Mouse (Mus musculus) layer of hippocampus, adult 2 months (tissue): Measurements from ENCODE around the gene Cdc25a. TPM values are rescaled to one million over a fixed set of nuclear protein-coding genes. Genes with fewer than 3 reads are reported as not detected.
A peak's percentile ranks its signal among the peaks of the same experiment; 100 is the strongest.

ENCODE experiments used
- DNase-seq, 2 experiments: peaks; one replicate each; pipeline ENCODE4 v3.0.0; 2022; ENCODE audit warnings: low spot score in 2 of 2
- H3K27ac ChIP-seq: fragments of 200-600 bp; 2 replicates; pipeline ENCODE4 v1.8.1; 2022
- H3K4me3 ChIP-seq: fragments of 200-600 bp; 2 replicates; pipeline ENCODE4 v1.8.1; 2022; ENCODE audit warnings: mild to moderate bottlenecking
- CTCF ChIP-seq: fragments of 200-600 bp; conservative IDR thresholded peaks from 2 replicates; pipeline ENCODE4 v1.8.1; 2022; ENCODE audit warnings: antibody characterized with exemption, mild to moderate bottlenecking, moderate library complexity
- total RNA-seq, 2 experiments: library from RNA; stranded (reverse); gene quantifications; 2 replicates each; pipeline ENCODE4 v1.2.3; 2021

Cdc25a gene
- total RNA-seq, 2 experiments from 2014 or later, result 4.7 TPM

- TF ChIP-seq CTCF, result no peak
Observed at GRCm38 (mm10) chr9:109870983-109871572, 4.3 kb upstream of the Cdc25a start.

DNA sequence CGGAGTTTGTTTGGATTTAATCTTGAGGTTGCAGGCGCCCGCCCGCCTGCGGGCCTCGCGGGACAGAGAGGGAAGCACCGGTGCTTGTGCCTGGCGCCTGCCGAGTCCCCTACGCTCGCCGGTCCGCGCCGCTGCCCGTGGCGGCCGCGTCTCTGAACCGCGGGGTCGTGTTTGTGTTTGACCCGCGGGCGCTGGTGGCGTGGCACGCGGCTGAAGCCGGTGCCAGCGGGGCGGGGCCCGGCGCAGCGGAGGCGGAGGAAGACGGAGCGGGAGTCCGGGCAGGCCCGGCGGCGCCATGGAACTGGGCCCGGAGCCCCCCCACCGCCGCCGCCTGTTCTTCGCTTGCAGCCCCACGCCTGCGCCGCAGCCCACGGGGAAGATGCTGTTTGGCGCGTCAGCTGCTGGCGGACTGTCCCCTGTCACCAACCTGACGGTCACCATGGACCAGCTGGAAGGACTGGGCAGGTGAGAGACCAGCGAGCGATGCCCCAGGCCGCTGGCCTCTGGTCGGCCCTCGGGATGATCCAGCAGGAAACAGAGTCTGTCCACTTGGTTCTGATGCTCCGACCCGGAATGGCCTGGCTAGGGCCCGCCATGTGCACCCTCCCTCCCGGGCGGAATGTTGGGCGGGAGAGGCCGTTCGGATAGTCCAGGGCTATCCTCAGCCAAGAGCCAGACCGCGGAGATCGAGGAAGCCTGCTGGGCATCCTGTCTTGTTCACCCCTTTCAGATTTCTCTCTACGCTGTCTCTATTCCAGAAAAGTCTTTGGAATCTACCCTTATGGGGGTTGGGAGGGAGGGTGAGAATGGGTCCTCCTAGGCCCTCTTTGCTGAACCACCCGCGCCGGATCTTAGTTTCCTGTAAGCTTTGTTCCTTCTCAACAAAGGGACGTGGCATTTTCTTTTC lies 569 bp downstream of the Cdc25a start:
- Histone ChIP-seq H3K4me3 (peak overlapping the region; percentile 90), H3K27ac (peak overlapping the region; percentile 78)
- DNase-seq, result peak; percentile 17 to 38
- TF ChIP-seq CTCF, result no peak

More at GRCm38 (mm10) chr9:109870983-109871572, 4.3 kb upstream of the Cdc25a start:
- no peak for DNase-seq
- Histone ChIP-seq H3K4me3 (no peak overlapping the region), H3K27ac (no peak overlapping the region)

DNA sequence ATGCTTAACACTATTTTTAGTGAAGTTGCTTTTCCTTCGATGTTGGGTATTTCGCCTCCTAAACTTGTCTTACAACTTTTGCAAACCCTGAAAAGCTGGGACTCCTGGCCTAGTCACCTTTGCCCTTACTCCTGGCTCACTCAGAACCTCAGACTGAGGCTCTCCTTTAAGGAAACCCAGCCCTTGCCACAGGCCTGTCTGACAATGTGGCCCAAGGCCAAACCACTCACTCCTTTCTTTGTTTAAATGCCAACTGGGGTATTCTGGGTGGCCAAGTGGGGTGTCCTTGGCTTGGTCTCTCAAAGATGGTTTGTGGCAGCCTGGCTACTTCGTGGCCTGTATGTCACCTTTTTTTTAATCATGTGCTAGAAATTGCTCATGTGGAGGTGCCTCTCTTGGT lies 1.4 kb downstream of the Cdc25a start:
- TF ChIP-seq CTCF, result no peak
- Histone ChIP-seq H3K4me3 (peak overlapping the region; percentile 90), H3K27ac (no peak overlapping the region)
- no peak for DNase-seq

DNA sequence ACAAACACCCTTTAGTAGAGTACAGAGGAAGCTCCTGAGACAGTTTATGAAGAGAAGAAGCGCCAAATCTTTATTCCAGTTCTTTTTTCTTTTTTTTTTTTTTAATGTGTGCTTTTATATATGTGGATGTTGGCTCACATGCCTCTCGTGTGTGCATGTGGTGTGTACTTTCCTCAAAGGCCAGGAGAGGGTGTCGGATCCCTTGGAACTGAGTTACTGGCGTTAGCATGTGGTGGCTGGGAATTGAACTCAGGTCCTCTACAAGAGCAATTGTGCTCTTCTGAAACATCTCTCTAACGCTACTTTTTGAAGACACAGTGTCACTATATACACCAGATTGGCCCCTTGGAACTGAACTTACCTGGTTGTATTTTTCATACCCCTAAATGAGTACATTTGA lies 2.3 kb downstream of the Cdc25a start:
- no peak for TF ChIP-seq CTCF

DNA sequence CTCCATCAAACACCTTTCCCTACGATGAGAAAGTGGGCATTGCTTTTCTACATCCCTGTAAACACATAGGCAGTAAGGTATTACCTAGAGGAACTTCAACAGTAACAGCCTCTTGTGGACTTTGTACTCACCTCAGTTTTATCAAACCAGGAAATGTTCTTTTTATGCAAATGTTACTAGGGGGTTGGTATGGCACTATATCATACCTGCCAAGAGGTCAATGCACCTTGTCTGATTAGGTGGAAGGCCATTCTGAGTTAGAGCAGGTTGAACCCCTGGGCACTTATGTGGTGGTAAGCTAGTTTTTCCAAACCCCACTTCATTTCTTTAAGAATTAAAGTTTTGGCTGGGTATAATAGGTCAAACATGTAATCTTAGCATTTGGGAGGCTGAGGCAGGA lies 3.9 kb downstream of the Cdc25a start:
- Histone ChIP-seq H3K27ac (no peak overlapping the region), H3K4me3 (no peak overlapping the region)
- DNase-seq, result no peak
- no peak for TF ChIP-seq CTCF

More for the DNA sequence above, 2.3 kb downstream of the Cdc25a start:
- no peak for DNase-seq
- no peak overlapping the region for H3K4me3 ChIP-seq
- no peak overlapping the region for H3K27ac ChIP-seq

DNA sequence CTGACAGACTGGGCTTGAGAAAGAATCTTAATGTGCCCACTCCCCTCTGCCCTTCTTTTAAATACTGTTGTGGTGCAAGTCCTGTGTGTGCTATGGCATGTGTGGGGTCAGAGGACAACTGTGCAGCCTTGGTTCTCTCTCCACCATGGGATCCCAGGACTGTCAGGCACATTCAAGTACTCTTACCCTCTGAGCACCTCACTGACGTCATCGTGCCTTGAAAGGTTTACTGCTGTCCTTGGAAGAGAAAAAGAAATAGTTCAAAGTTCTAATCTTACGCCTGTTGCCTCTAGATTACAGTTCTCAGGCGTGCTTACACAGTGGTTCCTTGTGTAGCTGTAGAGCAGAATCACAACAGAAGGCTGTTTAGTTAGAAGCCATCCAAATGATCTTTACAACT lies 10.9 kb downstream of the Cdc25a start:
- Histone ChIP-seq H3K4me3 (no peak overlapping the region), H3K27ac (no peak overlapping the region)
- TF ChIP-seq CTCF, result no peak
- DNase-seq, result no peak

DNA sequence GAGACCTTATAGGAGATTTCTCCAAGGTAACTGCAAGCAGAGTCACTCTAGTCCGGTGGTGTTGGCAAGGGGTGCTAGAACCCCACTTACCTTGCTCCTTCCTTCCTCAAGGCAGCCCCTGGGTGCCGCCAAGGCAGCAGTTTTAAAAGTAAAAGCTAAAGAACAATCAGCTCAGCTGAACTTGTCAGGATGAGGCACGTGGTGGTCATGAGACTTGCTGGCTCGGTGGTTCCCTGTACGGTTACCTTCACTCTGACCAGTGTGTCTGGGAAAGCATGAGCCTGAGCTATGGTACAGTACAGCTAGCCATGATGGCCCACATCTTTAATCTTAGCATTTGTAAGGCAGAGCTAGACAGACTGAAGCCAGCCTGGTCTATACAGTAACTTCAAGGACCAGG lies 11.9 kb downstream of the Cdc25a start:
- DNase-seq, result no peak
- Histone ChIP-seq H3K27ac (no peak overlapping the region), H3K4me3 (no peak overlapping the region)
- TF ChIP-seq CTCF, result no peak

DNA sequence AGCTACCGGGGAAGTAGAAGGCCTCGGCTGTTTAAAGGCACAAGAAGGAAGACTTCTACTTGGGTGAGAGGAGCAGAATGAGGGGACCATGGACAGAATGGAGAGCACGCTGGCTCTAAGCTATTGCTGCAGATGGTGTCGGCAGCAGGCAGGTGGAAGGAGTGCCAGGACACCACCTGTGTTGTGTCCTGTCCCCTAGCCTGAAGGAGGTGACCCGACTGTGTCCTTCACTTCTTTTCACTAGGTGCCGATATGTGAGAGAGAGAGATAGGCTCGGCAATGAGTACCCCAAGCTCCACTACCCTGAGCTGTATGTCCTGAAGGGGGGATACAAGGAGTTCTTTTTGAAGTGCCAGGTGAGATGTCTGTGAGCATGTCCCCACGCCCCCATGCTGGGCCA lies 16.1 kb downstream of the Cdc25a start:
- TF ChIP-seq CTCF, result no peak
- no peak overlapping the region for H3K27ac ChIP-seq
- DNase-seq, result no peak
- no peak overlapping the region for H3K4me3 ChIP-seq

GRCm38 (mm10) chr9:109892651-109893250 lies 17.4 kb downstream of the Cdc25a start:
- TF ChIP-seq CTCF, result peak; percentile 92
- H3K4me3 ChIP-seq, result no peak overlapping the region

DNA sequence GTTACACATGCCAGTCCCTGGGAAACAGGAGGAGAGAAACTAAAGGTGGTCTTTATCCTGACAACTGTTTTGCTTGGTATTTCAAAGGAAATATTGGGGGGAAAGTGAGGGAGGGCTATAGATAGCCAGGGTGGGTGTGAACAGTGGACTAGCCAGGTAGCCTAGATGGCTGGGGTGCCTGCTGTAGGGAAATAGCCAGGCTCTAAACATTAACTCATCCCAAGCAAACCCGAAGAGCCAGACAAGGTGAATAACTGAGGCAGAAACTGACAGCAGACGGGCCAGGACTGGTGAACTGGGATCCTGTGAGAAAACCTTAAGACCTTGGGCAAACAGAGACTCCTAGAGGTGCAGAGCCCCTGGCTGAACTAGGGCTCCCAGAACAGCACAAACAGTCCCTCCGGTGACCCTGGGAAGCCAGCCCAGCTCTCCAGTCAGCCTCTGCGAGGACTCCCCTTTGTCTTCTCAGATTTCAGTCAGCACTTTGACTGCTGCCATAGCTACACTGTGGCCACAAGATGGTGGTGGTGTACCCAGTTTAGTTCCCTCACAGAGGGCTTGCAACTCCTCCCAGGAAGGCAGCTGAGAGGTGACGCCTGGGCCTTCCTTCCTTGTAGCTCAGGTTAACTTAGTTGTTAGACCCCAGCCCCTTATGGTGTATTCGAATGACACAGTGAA lies 19.2 kb downstream of the Cdc25a start:
- peak overlapping the region; percentile 29; the same call in 1 of the 2 replicates for H3K27ac ChIP-seq

More at GRCm38 (mm10) chr9:109892651-109893250, 17.4 kb downstream of the Cdc25a start:
- DNase-seq, result peak; percentile 61 to 81
- no peak overlapping the region for H3K27ac ChIP-seq

GRCm38 (mm10) chr9:109895593-109895992 lies 20.2 kb downstream of the Cdc25a start:
- Histone ChIP-seq H3K4me3 (no peak overlapping the region), H3K27ac (no peak overlapping the region; the same call in 1 of the 2 replicates)
- no peak for TF ChIP-seq CTCF
- DNase-seq, result no peak

More for the DNA sequence above, 19.2 kb downstream of the Cdc25a start:
- peak; percentile 91 for TF ChIP-seq CTCF
- DNase-seq, result peak; percentile 77 to 81
- no peak overlapping the region for H3K4me3 ChIP-seq

GRCm38 (mm10) chr9:109896253-109897150 lies 21.1 kb downstream of the Cdc25a start:
- no peak for TF ChIP-seq CTCF
- Histone ChIP-seq H3K4me3 (no peak overlapping the region), H3K27ac (no peak overlapping the region)
- DNase-seq, result no peak
